Mouse (Mus musculus) megakaryocyte-erythroid progenitor cell, adult 5 weeks (primary cell): ENCODE results near the gene Gm21560. TPM values are rescaled to one million over a fixed set of nuclear protein-coding genes. Genes with fewer than 3 reads are reported as not detected.

Source experiments
- polyA plus RNA-seq: library from polyadenylated mRNA; stranded (reverse); fragments of >175 nt; gene quantifications from 2 replicates; pipeline ENCODE4 v1.2.3, GENCODE M21; 2012

Gm21560 gene
- not detected in 2 replicates for polyA plus RNA-seq

DNA sequence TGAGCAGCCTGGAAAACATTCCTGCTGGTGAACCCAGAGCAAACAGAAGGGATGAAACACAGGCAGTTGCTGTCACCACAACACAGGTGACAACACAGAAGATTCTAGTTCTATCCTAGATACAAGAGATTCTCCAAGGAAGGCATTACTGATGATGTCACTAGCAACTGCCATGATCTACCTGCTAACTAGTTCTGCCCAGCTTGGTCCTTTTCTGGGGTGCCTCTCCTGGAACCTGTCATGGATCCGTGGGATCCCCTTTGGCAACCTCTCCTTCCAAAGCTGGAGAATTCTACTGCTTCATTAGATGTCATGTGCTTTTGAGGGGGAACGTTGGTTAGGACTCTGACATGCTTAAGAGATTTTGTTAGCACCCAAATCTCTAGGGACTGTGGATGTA, at the start of gene Gm21560:
Gene Gm21560, minus strand, starts transcription at position 101 of the 400 bp plus-strand sequence.

Other genes starting within 250 kb of the Gm21560 start
- gene Gm3453, start 240.2 kb downstream of the Gm21560 start, polyA plus RNA-seq, result 0.09 TPM in 1 of 2 replicates, not detected in the other
- gene Gm6337, start 161.0 kb downstream of the Gm21560 start, polyA plus RNA-seq, result not detected in 2 replicates
- 0.22 TPM in 1 of 2 replicates, not detected in the other for gene Gm8206, start 125.3 kb downstream of the Gm21560 start, polyA plus RNA-seq
- gene Gm3468, start 110.6 kb downstream of the Gm21560 start, polyA plus RNA-seq, result 0.09 TPM in 1 of 2 replicates, not detected in the other
- not detected in 2 replicates for gene Gm3476, start 93.5 kb downstream of the Gm21560 start, polyA plus RNA-seq
- not detected in 2 replicates for gene Gm3411, start 68.0 kb upstream of the Gm21560 start, polyA plus RNA-seq
- not detected in 2 replicates for gene Gm21103, start 85.6 kb upstream of the Gm21560 start, polyA plus RNA-seq
- gene Gm3618, start 124.4 kb upstream of the Gm21560 start, polyA plus RNA-seq, result not detected in 2 replicates
- gene Gm16440, start 171.0 kb upstream of the Gm21560 start, polyA plus RNA-seq, result not detected in 2 replicates
- not detected in 2 replicates for gene Gm3591, start 193.2 kb upstream of the Gm21560 start, polyA plus RNA-seq
- gene Gm3594, start 225.3 kb upstream of the Gm21560 start, polyA plus RNA-seq, result not detected in 2 replicates